Comparison of ENCODE assay signal across 19 mouse cellular contexts in genomic region chr2:93944099-93944498, GRCm38 (mm10). TPM values are rescaled to one million over a fixed set of nuclear protein-coding genes. Genes with fewer than 3 reads are reported as not detected.
DNase-seq lines count a peak whose midpoint lies in the region; ATAC-seq and TF ChIP-seq lines count a peak whose summit lies in the region.
"Had no signal": no experiment of that assay in that cellular context is flagged by ENCODE, and none has a peak within 500 bp of the region (broad histone marks: within the 10 kb centered on the region; RNA-seq: fewer than 3 reads in every experiment).

No protein-coding gene starts in this region.

- no peak overlapping the region for H3K4me3 ChIP-seq in left cerebral cortex, adult 2 months

- DNase-seq in CD4-positive, CD25-positive, alpha-beta regulatory T cell, adult 2 months (ENCODE audit: low read depth, low spot score): peak; percentile 14
- no peak for DNase-seq in left cerebral cortex, adult 2 months (ENCODE audit: extremely low spot score in 1 of 2, low spot score in 2 of 2)
- DNase-seq in left cerebral cortex, postnatal 25 days (ENCODE audit: low spot score in 2 of 2): no peak
- peak; percentile 22 for DNase-seq in thymus, postnatal 4 days
- DNase-seq in thymus, postnatal 36 days: no peak
- DNase-seq in MN1 (ENCODE audit: low spot score): no peak
- no peak for DNase-seq in cerebellum, adult 8-10 months
- DNase-seq: cerebellum, adult 9-10 months had no signal

- peak; percentile 30 for TF ChIP-seq CTCF in left cerebral cortex, adult 2 months (IDR thresholded peaks at IDR 0.05)

- no peak for ATAC-seq in CD4-positive, CD25-positive, alpha-beta regulatory T cell, adult 4 months

- intact Hi-C loops in left cerebral cortex, adult 2 months (cut with DNase I): no loop called here
- intact Hi-C loops in left cerebral cortex, postnatal 25 days (cut with DNase I): loop anchor here (5.0 kb wide), 1 partner anchor 52 kb away; no protein-coding TSS in a partner anchor

- no peak overlapping the region for H3K27ac ChIP-seq in left cerebral cortex, adult 2 months

RNA-seq across cellular contexts. Expression of gene Gm13889, which starts 12.9 kb away (rescaled TPM):
- polyA plus RNA-seq in CD4-positive, CD25-positive, alpha-beta regulatory T cell, adult 4 months (2017; shearing (Covaris generic)): not detected
- 10 to 100 TPM; 42.4 to 63.0 TPM for total RNA-seq in left cerebral cortex, adult 2 months (2021)
- total RNA-seq in left cerebral cortex, postnatal 25 days (2021): 10 to 100 TPM; 46.6 to 48.8 TPM
- total RNA-seq: granulocyte monocyte progenitor cell, adult 5-6 weeks; monocyte, adult 5-6 weeks; neutrophil, adult 5-6 weeks had no signal

RNA-seq across cellular contexts. Expression of gene Gm27027, which starts 52.1 kb away (rescaled TPM):
- polyA plus RNA-seq in CD4-positive, CD25-positive, alpha-beta regulatory T cell, adult 4 months (2017; shearing (Covaris generic)): not detected
- not detected for total RNA-seq in left cerebral cortex, adult 2 months (2021)
- total RNA-seq in left cerebral cortex, postnatal 25 days (2021): not detected
- total RNA-seq: granulocyte monocyte progenitor cell, adult 5-6 weeks; heart, postnatal 25 days; layer of hippocampus, adult 18-20 months; left cerebral cortex, postnatal 10 days; megakaryocyte, adult 5-6 weeks; monocyte, adult 5-6 weeks; neutrophil, adult 5-6 weeks had no signal
- polyA plus RNA-seq: intestine, embryonic 14.5 days; liver, embryonic 16.5 days; urinary bladder, adult 2 months had no signal

Comparison
In these comparisons a context has a peak if more than half of its experiments do, and no peak if none do; other contexts are left out.
1. DNase-seq: peak in CD4-positive, CD25-positive, alpha-beta regulatory T cell, adult 2 months (single experiment) and thymus, postnatal 4 days (single experiment); none in left cerebral cortex, adult 2 months (0 of 2), left cerebral cortex, postnatal 25 days (0 of 2), thymus, postnatal 36 days (0 of 2), MN1 (single experiment) and cerebellum, adult 8-10 months (single experiment).